8 mouse cellular contexts compared by ENCODE assay signal in genomic region chr12:99560701-99561332, GRCm38 (mm10). TPM values are rescaled to one million over a fixed set of nuclear protein-coding genes. Genes with fewer than 3 reads are reported as not detected.
DNase-seq lines count a peak whose midpoint lies in the region; ATAC-seq lines count a peak whose summit lies in the region.

No protein-coding gene starts in this region.

- ATAC-seq in CD4-positive, CD25-positive, alpha-beta regulatory T cell, adult 4 months: no peak
- ATAC-seq in midbrain, embryonic 12.5 days (ENCODE audit: low FRiP score, low read depth): no peak

- 0 out of 2 replicates have a peak, but pooled peaks cover 2% of the 10 kb centered on the region for H3K27me3 ChIP-seq in midbrain, embryonic 12.5 days

- WGBS in midbrain, embryonic 12.5 days: 73% methylated on average over 11 of the region's 11 CpGs

- peak overlapping the region; percentile 66 for H3K4me2 ChIP-seq in midbrain, embryonic 12.5 days (replicated peaks)

- H3K4me1 ChIP-seq in midbrain, embryonic 12.5 days: peaks cover 18% of the 10 kb centered on the region

- H3K4me3 ChIP-seq in midbrain, embryonic 12.5 days: 0 out of 2 replicates have a peak overlapping the region, but pooled peaks have one; percentile 84

- intact Hi-C loops in left cerebral cortex, postnatal 14 days (cut with DNase I): loop anchor here (5.0 to 10.0 kb wide), 4 partner anchors 89 to 274 kb away; no protein-coding TSS in a partner anchor

- no peak overlapping the region for H3K27ac ChIP-seq in midbrain, embryonic 12.5 days (replicated peaks)

- H3K36me3 ChIP-seq in midbrain, embryonic 12.5 days: no peaks in the 10 kb centered on the region

- H3K9me3 ChIP-seq in midbrain, embryonic 12.5 days: no peaks in the 10 kb centered on the region

- DNase-seq in CD4-positive, CD25-positive, alpha-beta regulatory T cell, adult 2 months (ENCODE audit: low read depth, low spot score): peak; percentile 35
- DNase-seq in thymus, postnatal 14 days: peak; percentile 41
- DNase-seq in thymus, postnatal 0 days (ENCODE audit: low spot score): no peak
- peak; percentile 83 to 86 for DNase-seq in kidney, adult 8-10 months
- no peak for DNase-seq in left cerebral cortex, postnatal 14 days (ENCODE audit: low spot score in 2 of 2)
- no peak for DNase-seq in cerebellum, postnatal 14 days

- 0 out of 2 replicates have a peak overlapping the region, but pooled peaks have one; percentile 86 for H3K9ac ChIP-seq in midbrain, embryonic 12.5 days (replicated peaks)

RNA-seq across cellular contexts. Expression of gene Foxn3, which starts 2.6 kb away (rescaled TPM):
- polyA plus RNA-seq in CD4-positive, CD25-positive, alpha-beta regulatory T cell, adult 4 months (2017; shearing (Covaris generic)): 100 to 1,000 TPM; 129 to 166 TPM
- polyA plus RNA-seq in thymus, postnatal 0 days (2015; fragmentation: Nextera tagmentation; extraction: Ambion mirVana): 85.0 and 119 TPM in 2 replicates
- polyA plus RNA-seq in midbrain, embryonic 12.5 days (2016; fragmentation: Nextera tagmentation; extraction: Ambion mirVana): 86.8 and 90.0 TPM in 2 replicates
- total RNA-seq in left cerebral cortex, postnatal 14 days (2021): 10 to 100 TPM; 47.2 to 51.6 TPM

Comparison
In these comparisons a context has a peak if more than half of its experiments do, and no peak if none do; other contexts are left out.
1. DNase-seq: peak in CD4-positive, CD25-positive, alpha-beta regulatory T cell, adult 2 months (single experiment), thymus, postnatal 14 days (single experiment) and kidney, adult 8-10 months (2 of 2); none in thymus, postnatal 0 days (single experiment), left cerebral cortex, postnatal 14 days (0 of 2) and cerebellum, postnatal 14 days (0 of 2).